Mouse (Mus musculus) heart, embryonic 14.5 days (tissue): ENCODE measurements around the gene Arf4. TPM values are rescaled to one million over a fixed set of nuclear protein-coding genes. Genes with fewer than 3 reads are reported as not detected.
"Not testable (repeated sequence)": the region's sequence is repeated elsewhere in the genome, so short reads cannot be mapped to it uniquely, and the experiment has no call there.

Experiments
- ATAC-seq: fragments of 200-750 bp; cut with Nextera tagmentation; 2 replicates; pipeline ENCODE4 v1.8.0; 2017; ENCODE audit warnings: low read depth, moderate TSS enrichment; ENCODE audit not compliant: insufficient number of reproducible peaks, insufficient read depth, low FRiP score
- H3K27ac ChIP-seq, 2 experiments: fragments of 200-500 bp in 1 of 2; fragments of 300-500 bp in 1 of 2; sonication (generic) in 1 of 2; replicated peaks in 1 of 2; 2 replicates each; pipeline ENCODE4 v1.5.1; 2012 to 2014; ENCODE audit warnings: low read depth in 2 of 2, low read length in 2 of 2, control low read depth in 1 of 2, mild to moderate bottlenecking in 1 of 2, mixed read lengths in 1 of 2; ENCODE audit not compliant: control insufficient read depth in 1 of 2, insufficient read depth in 1 of 2
- H3K27me3 ChIP-seq: fragments of 300-500 bp; sonication (generic); 2 replicates; pipeline ENCODE4 v1.6.1; 2014; ENCODE audit warnings: mild to moderate bottlenecking, low read length, control low read depth; ENCODE audit not compliant: control insufficient read depth, insufficient read depth
- H3K36me3 ChIP-seq: fragments of 300-500 bp; sonication (generic); 2 replicates; pipeline ENCODE4 v1.6.1; 2014; ENCODE audit warnings: mild to moderate bottlenecking, control low read depth, low read length, mixed read lengths; ENCODE audit not compliant: control insufficient read depth, insufficient read depth
- H3K4me1 ChIP-seq, 2 experiments: fragments of 200-500 bp in 1 of 2; fragments of 300-500 bp in 1 of 2; sonication (generic) in 1 of 2; 2 replicates each; pipeline ENCODE4 v1.6.1; 2012 to 2014; ENCODE audit warnings: low read length in 2 of 2, control low read depth in 1 of 2, mixed read lengths in 1 of 2; ENCODE audit not compliant: control insufficient read depth in 2 of 2, insufficient read depth in 2 of 2
- H3K4me2 ChIP-seq: fragments of 300-500 bp; sonication (generic); 2 replicates; pipeline ENCODE4 v1.6.1; 2014; ENCODE audit warnings: mild to moderate bottlenecking, low read length
- H3K4me3 ChIP-seq, 2 experiments: fragments of 200-500 bp in 1 of 2; fragments of 300-500 bp in 1 of 2; sonication (generic) in 1 of 2; 2 replicates each; pipeline ENCODE4 v1.5.1; 2012 to 2014; ENCODE audit warnings: low read length in 2 of 2, mild to moderate bottlenecking in 2 of 2, control low read depth in 1 of 2, low read depth in 1 of 2, moderate library complexity in 1 of 2; ENCODE audit not compliant: control insufficient read depth in 1 of 2, insufficient read depth in 1 of 2
- H3K9ac ChIP-seq: fragments of 300-500 bp; sonication (generic); 2 replicates; pipeline ENCODE4 v1.6.1; 2014; ENCODE audit warnings: mild to moderate bottlenecking, low read length
- H3K9me3 ChIP-seq: fragments of 300-500 bp; sonication (generic); 2 replicates; pipeline ENCODE4 v1.6.1; 2016; ENCODE audit warnings: low read length, control low read depth; ENCODE audit not compliant: control insufficient read depth
- WGBS: fragments of 180-500 bp; shearing (Covaris S2); extraction: QIAGEN DNeasy Blood & Tissue Kit; methylation state at CpG from one replicate; pipeline ENCODE4 v1.1.7; 2014; 5-methylcytosine and 5-hydroxymethylcytosine counted together
- polyA plus RNA-seq: library from polyadenylated mRNA; unstranded; fragments of >200 nt; fragmentation: Nextera tagmentation; extraction: Ambion mirVana; gene quantifications from 2 replicates; pipeline ENCODE4 v1.2.1, GENCODE M21; 2014

Arf4 gene
- polyA plus RNA-seq, 1 experiment from 2014 or later = 444 TPM

DNA sequence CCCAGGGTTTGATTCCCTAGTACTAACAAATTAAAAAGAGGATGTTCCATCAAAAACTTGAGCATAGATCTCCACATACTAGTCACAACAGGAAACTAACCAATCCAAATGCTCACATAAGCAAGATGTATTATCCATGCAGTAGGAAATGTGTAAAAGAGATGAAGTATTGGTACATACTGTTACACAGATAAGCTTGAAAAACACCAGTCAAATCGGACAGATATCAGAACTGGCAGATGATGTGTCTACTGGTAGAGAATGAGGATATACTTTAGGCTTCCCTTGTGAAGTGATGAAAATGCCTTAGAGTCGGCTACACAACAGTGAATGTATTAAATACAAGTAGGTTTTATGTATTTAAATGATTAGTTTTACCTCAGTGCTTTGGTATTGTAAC, 24.6 kb downstream of the Arf4 start:
- no peak overlapping the region; a peak in 1 of 4 replicates for H3K27ac ChIP-seq
- H3K4me2 ChIP-seq = no peak overlapping the region
- no peak for ATAC-seq
- H3K27me3 ChIP-seq = no peaks in the 10 kb centered on the region
- no peak overlapping the region for H3K4me3 ChIP-seq
- H3K36me3 ChIP-seq = peaks cover 49% of the 10 kb centered on the region
- H3K9me3 ChIP-seq = no peaks in the 10 kb centered on the region
- 66% methylated on average over 2 of the region's 2 CpGs for WGBS
- H3K9ac ChIP-seq = no peak overlapping the region
- peaks cover 0 to 8% of the 10 kb centered on the region in 2 experiments; a peak in 2 of 4 replicates for H3K4me1 ChIP-seq

GRCm38 (mm10) chr14:26663851-26664250, 26.0 kb downstream of the Arf4 start:
- Histone ChIP-seq H3K27me3 (no peaks in the 10 kb centered on the region), H3K9me3 (no peaks in the 10 kb centered on the region), H3K4me2 (no peak overlapping the region), H3K4me1 (peaks cover 0 to 11% of the 10 kb centered on the region in 2 experiments; a peak in 2 of 4 replicates), H3K27ac (no peak overlapping the region), H3K4me3 (no peak overlapping the region), H3K36me3 (peaks cover 37% of the 10 kb centered on the region), H3K9ac (no peak overlapping the region)
- 94% methylated on average over 2 of the region's 2 CpGs for WGBS
- no peak for ATAC-seq

- WGBS = 13% methylated on average over 6 of the region's 6 CpGs
- no peaks in the 10 kb centered on the region for H3K27me3 ChIP-seq
Observed at GRCm38 (mm10) chr14:26667991-26668370, 30.1 kb downstream of the Arf4 start.

GRCm38 (mm10) chr14:26668371-26669291, 30.8 kb downstream of the Arf4 start:
- H3K36me3 ChIP-seq = peaks cover 23% of the 10 kb centered on the region
- H3K27ac ChIP-seq = peak overlapping the region; percentile 86 to 93
- peak overlapping the region; percentile 92 for H3K9ac ChIP-seq
- WGBS = under 1% methylated on average over 73 of the region's 73 CpGs
- peak overlapping the region; percentile 98 for H3K4me2 ChIP-seq
- H3K4me3 ChIP-seq = peak overlapping the region; percentile 76 to 81
- peak; percentile 60 for ATAC-seq
- H3K9me3 ChIP-seq = no peaks in the 10 kb centered on the region
- H3K27me3 ChIP-seq = no peaks in the 10 kb centered on the region
- peaks cover 0 to 16% of the 10 kb centered on the region in 2 experiments; a peak in 2 of 4 replicates for H3K4me1 ChIP-seq

More at GRCm38 (mm10) chr14:26667991-26668370, 30.1 kb downstream of the Arf4 start:
- Histone ChIP-seq H3K4me3 (peak overlapping the region; percentile 76 to 81), H3K4me1 (peaks cover 0 to 16% of the 10 kb centered on the region in 2 experiments; a peak in 2 of 4 replicates), H3K36me3 (peaks cover 26% of the 10 kb centered on the region), H3K9me3 (no peaks in the 10 kb centered on the region), H3K27ac (peak overlapping the region in 1 of 2 experiments; percentile 86; a peak in 1 of 4 replicates), H3K4me2 (peak overlapping the region; percentile 98), H3K9ac (peak overlapping the region; percentile 92)
- no peak for ATAC-seq

GRCm38 (mm10) chr14:26669292-26670073, 31.6 kb downstream of the Arf4 start, which contains the start of gene Pde12:
Gene Pde12, minus strand, starts transcription at chr14:26669883.
- H3K9ac ChIP-seq = peak within 1 kb of the TSS; percentile 92
- no peaks in the 10 kb centered on the region for H3K9me3 ChIP-seq
- H3K4me2 ChIP-seq = peak within 1 kb of the TSS; percentile 98
- no peaks in the 10 kb centered on the region for H3K27me3 ChIP-seq
- H3K36me3 ChIP-seq = peaks cover 16% of the 10 kb centered on the region
- H3K4me3 ChIP-seq = peak within 1 kb of the TSS; percentile 76 to 81
- H3K4me1 ChIP-seq = peaks cover 0 to 16% of the 10 kb centered on the region in 2 experiments; a peak in 2 of 4 replicates
- ATAC-seq = peak; percentile 84
- under 1% methylated on average over 66 of the region's 70 CpGs for WGBS
- peak within 1 kb of the TSS; percentile 86 to 93 for H3K27ac ChIP-seq

DNA sequence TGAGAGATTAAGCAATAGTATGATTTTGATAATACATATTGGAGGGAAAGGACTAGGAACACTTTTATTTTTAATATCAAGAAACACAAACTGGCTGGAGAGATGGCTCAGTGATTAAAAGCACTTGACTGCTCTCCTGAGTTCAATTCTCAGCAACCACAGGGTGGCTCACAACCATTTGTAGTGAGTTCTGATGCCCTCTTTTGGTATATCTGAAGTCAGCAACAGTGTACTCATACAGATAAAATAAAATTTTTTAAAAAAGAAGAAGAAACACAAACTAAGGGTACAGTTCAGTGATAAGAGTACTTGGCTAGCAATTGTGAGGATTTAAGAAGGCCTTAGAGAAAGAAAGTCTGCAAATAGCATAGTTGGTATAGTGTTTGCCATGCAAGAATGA, 33.1 kb downstream of the Arf4 start:
- Histone ChIP-seq H3K4me3 (no peak overlapping the region), H3K9me3 (no peaks in the 10 kb centered on the region), H3K27ac (no peak overlapping the region), H3K4me2 (no peak overlapping the region), H3K36me3 (peaks cover 3% of the 10 kb centered on the region), H3K27me3 (no peaks in the 10 kb centered on the region), H3K9ac (no peak overlapping the region), H3K4me1 (peaks cover 0 to 16% of the 10 kb centered on the region in 2 experiments; a peak in 2 of 4 replicates)
- ATAC-seq = no peak

- H3K9ac ChIP-seq, H3K9me3 ChIP-seq, H3K27me3 ChIP-seq, H3K27ac ChIP-seq, H3K4me3 ChIP-seq, ATAC-seq, H3K4me2 ChIP-seq, H3K36me3 ChIP-seq: not testable (repeated sequence)
- H3K4me1 ChIP-seq = peaks cover 0 to 11% of the 10 kb centered on the region in 2 experiments; a peak in 2 of 4 replicates
- WGBS = 59% methylated on average over 17 of the region's 17 CpGs
Observed at GRCm38 (mm10) chr14:26671870-26672615, 34.2 kb downstream of the Arf4 start.
